Mouse (Mus musculus): ENCODE data around the gene Shroom3.
"Not testable (repeated sequence)": the region's sequence is repeated elsewhere in the genome, so short reads cannot be mapped to it uniquely, and the experiment has no call there.

Shroom3 gene

DNA sequence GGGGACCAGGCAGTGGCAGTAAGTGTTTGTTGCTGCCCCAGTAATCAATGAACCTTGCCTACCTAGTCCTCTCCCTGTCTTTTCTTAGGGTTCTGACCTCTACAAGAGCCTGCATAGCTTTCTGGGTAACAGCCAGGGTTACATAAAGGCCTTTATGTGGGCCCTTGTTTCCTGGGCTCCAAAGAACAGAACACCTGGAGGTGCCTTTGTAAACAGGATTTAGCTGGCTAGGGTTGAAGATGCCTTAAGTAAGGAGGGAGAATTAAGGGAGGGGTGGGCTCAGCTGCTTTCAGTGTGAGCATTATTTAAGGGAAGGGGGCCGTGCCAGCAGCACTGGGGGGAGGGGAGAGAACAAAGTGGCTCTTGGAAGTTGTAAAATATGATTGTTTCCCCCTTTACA is 210.5 kb downstream of the Shroom3 start:
- peak; percentile 40 for DNase-seq (ENCODE audit: low read depth, low spot score)

DNA sequence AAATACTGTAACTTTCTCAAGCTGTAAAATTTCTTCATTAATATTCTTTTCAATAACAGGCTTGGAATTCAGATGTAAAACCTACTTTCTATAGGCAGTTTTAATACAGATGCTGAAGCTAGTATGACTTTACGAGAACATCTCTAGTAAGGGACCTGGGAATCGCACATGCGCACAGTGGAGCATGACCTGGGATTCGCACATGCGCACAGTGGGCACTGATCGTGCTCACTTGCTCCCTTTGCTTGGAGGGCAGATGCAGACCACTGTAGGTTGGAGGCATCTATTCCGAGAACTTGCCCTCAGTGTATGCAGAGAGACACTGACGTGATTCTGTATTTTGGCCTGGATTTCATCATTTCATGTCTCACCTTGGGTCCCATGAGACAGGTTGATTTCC is 212.6 kb downstream of the Shroom3 start:
- peak; percentile 40 for DNase-seq (ENCODE audit: low read depth, low spot score)

DNA sequence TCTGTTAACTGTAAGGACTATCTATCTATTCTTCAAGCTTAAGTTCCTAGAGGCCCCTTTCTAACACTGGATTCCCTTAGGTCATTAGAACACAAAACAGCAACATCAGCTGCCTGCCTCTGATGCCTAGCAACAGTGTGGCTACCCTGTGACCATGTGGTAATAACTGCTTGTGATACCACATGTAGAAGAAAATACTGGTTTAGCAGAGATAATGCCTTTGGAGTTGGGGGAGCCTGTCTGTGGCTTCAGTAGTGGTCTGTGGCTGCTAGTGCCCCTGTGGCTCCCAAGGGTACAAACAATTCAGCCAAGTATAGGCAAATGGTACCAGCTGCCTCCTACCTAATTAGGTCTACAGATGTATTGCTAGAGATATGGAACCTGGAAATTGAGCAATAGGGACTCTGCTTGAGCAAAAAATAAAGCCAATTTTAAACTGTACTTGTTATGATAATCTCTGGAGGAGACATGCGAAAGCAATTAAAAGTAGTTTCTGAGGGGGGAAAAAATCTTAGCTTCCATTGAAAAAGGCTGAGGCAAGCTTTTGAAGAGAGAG is 213.6 kb downstream of the Shroom3 start:
- DNase-seq (ENCODE audit: low read depth, low spot score): no peak

DNA sequence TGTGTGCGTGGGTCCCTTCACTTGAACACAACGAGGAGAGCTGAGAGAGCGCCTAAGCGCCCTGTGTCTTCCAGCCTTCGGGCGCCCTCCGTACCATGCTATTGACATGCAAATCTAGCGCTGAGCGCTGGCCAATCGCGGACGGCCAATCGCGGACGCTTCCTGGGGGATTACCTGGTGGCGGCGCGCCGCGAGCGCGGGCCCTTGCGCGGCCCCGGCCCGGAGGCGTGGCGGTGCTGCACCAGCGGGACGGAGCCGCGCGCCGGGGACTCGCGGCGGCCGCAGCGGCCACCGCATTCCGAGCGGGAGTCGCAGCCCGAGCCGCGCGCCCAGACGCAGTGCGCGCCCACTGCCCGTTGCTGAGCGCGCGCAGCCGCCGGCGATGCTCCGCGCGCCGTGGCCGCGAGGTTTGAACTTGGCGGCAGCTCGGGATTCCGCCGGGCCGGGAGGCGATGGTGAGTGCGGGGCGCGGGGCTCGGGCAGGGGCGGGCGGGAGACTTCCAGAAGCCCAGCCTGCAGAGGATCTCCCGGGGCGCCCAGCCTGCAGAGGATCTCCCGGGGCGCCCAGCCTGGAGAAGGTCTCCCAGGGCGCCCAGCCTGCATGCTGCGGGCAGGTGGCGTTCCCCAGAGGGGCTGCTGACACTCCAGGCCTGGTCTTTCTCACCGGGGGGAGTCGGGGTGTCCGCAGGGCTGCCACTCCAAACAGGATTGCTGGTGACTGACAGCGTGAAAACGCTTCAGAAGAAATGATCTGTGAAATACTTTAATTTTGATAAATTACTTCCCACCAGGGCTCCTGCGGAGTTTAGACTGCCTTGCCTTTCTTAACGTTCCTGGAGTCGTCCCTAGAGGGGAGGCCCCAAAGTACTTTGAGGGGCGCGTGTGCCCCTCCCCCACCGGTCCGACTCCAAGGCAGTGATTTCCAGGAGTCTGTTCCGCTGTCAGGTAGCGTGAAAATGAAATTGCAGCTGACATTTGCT is 214.8 kb downstream of the Shroom3 start:
- peak; percentile 92 for DNase-seq (ENCODE audit: low read depth, low spot score)

DNA sequence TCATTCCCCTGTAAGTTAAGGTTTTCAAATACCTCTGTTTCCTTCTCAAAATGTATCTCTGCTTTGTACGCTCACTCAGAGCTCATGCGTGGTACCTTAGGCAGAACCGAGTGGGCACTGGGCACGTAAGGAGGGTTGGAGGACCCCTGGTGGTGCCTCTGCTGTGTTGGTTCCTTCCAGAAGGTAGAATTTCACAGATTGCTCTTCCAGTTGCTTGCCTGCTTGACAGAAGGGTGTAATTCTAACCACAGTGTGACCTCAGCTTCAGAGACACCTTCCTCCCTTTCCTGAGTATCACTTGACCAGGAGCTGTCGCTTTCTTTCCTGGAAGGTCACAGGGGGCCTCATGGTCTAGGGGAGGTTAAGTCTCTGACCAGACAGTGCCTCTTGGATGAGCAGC is 217.2 kb downstream of the Shroom3 start:
- DNase-seq (ENCODE audit: low read depth, low spot score): no peak

DNA sequence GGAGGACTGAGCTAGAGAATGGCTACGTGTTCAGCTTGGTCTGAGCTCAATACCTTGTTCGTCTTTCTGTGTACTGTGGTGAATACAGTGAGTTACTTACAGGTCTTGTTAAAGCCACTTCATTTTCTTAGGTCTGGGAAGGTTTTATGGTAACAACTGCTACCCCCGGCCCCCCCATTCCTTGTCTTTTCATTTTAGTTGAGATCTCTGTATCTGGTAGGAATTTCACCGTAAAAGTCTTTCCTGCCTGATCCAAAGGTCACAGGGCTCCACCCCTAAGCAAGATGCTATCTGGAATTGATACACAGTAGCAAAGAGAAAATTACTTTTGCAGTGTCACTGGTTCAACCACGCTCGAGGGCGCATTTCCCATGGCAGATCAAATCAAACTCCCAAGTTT is 218.6 kb downstream of the Shroom3 start:
- DNase-seq (ENCODE audit: low read depth, low spot score): no peak

DNA sequence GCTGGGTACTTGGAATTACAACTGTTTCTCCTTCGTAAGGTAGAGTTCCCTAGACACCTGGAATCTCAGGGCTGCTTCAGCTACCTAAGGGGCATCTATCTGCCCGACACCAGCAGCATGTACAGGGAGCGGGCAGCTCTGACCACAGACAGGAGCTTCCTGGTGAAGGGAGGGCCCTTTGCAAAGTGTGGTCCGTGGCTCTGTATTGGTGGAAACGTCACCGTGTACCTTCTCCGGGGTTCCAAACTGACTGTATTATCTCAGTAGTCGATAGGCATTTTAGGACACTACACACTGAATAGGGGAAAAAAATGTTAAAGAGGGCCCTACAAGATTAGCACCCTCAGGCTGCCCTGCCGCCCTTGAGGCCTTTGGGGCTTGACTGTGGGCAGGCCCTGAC is 221.9 kb downstream of the Shroom3 start:
- DNase-seq (ENCODE audit: low read depth, low spot score): no peak

- DNase-seq (ENCODE audit: low read depth, low spot score): peak; percentile 81
These were observed 222.4 kb downstream of the Shroom3 start for GRCm38 (mm10) chr5:92905594-92906008.

- no peak for DNase-seq (ENCODE audit: low read depth, low spot score)
These were observed 225.0 kb downstream of the Shroom3 start for GRCm38 (mm10) chr5:92908227-92908626.

GRCm38 (mm10) chr5:92910838-92911237 is 227.6 kb downstream of the Shroom3 start:
- DNase-seq (ENCODE audit: low read depth, low spot score): no peak

GRCm38 (mm10) chr5:92915421-92915820 is 232.2 kb downstream of the Shroom3 start:
- DNase-seq (ENCODE audit: low read depth, low spot score): no peak

- no peak for DNase-seq (ENCODE audit: low read depth, low spot score)
These were observed 234.5 kb downstream of the Shroom3 start for GRCm38 (mm10) chr5:92917755-92918154.

DNA sequence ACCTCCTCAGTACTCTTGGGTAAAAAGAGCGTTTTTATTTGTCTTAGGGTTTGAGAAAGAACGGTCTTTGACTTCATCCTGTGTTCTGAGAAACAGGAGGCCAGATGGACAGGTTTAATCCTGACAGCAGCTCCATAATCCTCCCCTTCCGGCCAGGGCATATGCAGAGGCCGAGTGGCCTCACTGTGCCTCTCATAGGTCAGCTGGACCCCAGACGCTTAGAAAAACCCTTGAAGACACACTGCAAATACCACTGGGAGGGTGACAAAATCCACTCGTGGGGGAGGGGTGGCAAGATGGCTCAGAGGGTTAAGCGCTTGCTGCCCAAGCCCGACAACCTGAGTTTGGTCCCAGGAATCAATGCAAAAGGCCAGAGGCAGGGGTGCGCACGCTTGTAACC is 234.9 kb downstream of the Shroom3 start:
- no peak for DNase-seq (ENCODE audit: low read depth, low spot score)

DNA sequence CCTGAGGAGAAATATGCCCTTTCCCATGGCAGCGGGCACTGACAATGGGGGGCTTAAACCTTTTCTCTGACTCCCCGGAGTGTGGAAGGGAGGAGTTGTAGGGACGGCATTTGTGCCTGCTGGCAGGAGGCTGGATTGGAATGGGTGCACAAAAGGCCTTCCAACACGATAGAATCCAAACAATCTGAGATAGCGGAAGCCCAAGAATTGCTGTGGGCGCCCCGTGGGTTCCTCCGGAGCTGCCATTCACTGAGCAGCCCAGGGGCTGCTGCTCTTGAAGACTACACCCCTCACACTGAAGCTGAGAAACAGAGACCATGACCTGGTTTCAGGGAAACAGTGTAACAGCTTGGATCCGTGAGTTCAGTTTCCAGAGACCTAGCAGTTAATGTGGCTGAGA is 235.6 kb downstream of the Shroom3 start:
- DNase-seq (ENCODE audit: low read depth, low spot score): peak; percentile 19

GRCm38 (mm10) chr5:92919390-92919789 is 236.2 kb downstream of the Shroom3 start:
- DNase-seq (ENCODE audit: low read depth, low spot score): no peak

DNA sequence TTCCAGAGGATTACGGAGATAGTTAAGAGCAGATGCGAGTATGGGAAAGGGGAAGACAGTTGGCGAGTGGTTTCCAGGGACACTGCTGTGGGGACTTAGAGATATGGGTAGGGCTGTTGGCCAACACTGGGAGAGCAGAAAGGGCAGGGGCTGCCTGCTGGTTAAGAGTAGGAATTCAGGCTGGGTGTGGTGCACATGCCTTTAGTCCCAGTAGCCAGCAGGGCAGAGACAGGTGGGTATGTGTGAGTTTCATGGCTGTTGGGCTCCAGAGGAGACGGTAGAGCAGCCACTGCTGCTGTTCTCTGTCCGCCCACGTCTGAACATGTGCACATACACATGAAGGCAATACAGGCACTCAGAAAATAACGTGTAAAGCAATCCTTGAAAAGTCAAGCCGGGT is 237.7 kb downstream of the Shroom3 start:
- DNase-seq (ENCODE audit: low read depth, low spot score): peak; percentile 29

- peak; percentile 54 for DNase-seq (ENCODE audit: low read depth, low spot score)
These were observed 238.5 kb downstream of the Shroom3 start for GRCm38 (mm10) chr5:92921728-92922127.

GRCm38 (mm10) chr5:92922981-92923380 is 239.7 kb downstream of the Shroom3 start:
- DNase-seq (ENCODE audit: low read depth, low spot score): not testable (repeated sequence)

GRCm38 (mm10) chr5:92924851-92925477 is 241.7 kb downstream of the Shroom3 start:
- peak; percentile 98 for DNase-seq (ENCODE audit: low read depth, low spot score)

GRCm38 (mm10) chr5:92927667-92928066 is 244.4 kb downstream of the Shroom3 start:
- no peak for DNase-seq (ENCODE audit: low read depth, low spot score)

DNA sequence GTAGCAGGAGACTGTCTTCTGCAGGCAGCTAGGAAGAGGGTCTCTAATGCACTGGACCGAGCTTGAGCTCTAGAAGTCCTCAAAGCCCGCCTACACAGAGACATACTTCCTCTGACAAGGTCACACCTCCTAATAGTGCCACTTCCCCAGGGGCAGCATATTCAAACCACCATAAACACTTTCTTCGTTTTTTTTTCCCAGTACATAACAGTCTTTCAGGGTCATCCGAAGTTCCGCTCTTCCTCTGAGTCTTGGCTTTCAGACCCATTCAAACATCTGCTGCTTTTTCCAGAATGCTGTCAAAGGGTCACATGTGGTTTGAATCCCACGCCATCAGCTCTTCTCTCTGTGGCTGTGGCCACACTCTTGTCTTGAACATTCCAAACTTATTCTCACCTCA is 247.3 kb downstream of the Shroom3 start:
- no peak for DNase-seq (ENCODE audit: low read depth, low spot score)

- DNase-seq (ENCODE audit: low read depth, low spot score): no peak
These were observed 248.1 kb downstream of the Shroom3 start for GRCm38 (mm10) chr5:92931298-92931697.

- no peak for DNase-seq (ENCODE audit: low read depth, low spot score)
These were observed 249.8 kb downstream of the Shroom3 start for GRCm38 (mm10) chr5:92933010-92933409.
